Mouse (Mus musculus) left cerebral cortex, postnatal 10 days (tissue): ENCODE data around the gene Ptpn3. TPM values are rescaled to one million over a fixed set of nuclear protein-coding genes. Genes with fewer than 3 reads are reported as not detected.
A peak's percentile ranks its signal among the peaks of the same experiment; 100 is the strongest.
"Not testable (repeated sequence)": the region's sequence is repeated elsewhere in the genome, so short reads cannot be mapped to it uniquely, and the experiment has no call there.

Source experiments
- DNase-seq, 2 experiments: peaks; one replicate each; pipeline ENCODE4 v3.0.0; 2021 to 2022; ENCODE audit warnings: low spot score in 2 of 2, mixed read lengths in 1 of 2; ENCODE audit errors: extremely low spot score in 1 of 2
- intact Hi-C: fragments of 180-260 bp; cut with DNase I; formaldehyde crosslinking; loops from one replicate; pipeline ENCODE4 v1.15.1; 2025
- total RNA-seq, 2 experiments: library from RNA; stranded (reverse); gene quantifications; 2 replicates each; pipeline ENCODE4 v1.2.3; 2021

Ptpn3 gene
- total RNA-seq, 2 experiments from 2014 or later: 23.2 to 25.7 TPM

GRCm38 (mm10) chr4:57200661-57201060 lies 101.0 kb downstream of the Ptpn3 start:
- intact Hi-C loops: no loop called here
- DNase-seq: no peak

GRCm38 (mm10) chr4:57198666-57199393 lies 102.8 kb downstream of the Ptpn3 start:
- DNase-seq, intact Hi-C loops: not testable (repeated sequence)

- intact Hi-C loops: no loop called here
- DNase-seq: no peak
Measured at GRCm38 (mm10) chr4:57191543-57192283, 109.9 kb downstream of the Ptpn3 start.

GRCm38 (mm10) chr4:57189881-57190280 lies 111.8 kb downstream of the Ptpn3 start:
- intact Hi-C loops: no loop called here
- no peak for DNase-seq

- intact Hi-C loops: no loop called here
- no peak for DNase-seq
Measured at GRCm38 (mm10) chr4:57186035-57186434, 115.6 kb downstream of the Ptpn3 start.

GRCm38 (mm10) chr4:57185462-57185861 lies 116.2 kb downstream of the Ptpn3 start:
- intact Hi-C loops: no loop called here
- no peak for DNase-seq

GRCm38 (mm10) chr4:57183493-57183892 lies 118.1 kb downstream of the Ptpn3 start:
- no peak for DNase-seq
- intact Hi-C loops: no loop called here

- DNase-seq: no peak
- intact Hi-C loops: no loop called here
Measured at GRCm38 (mm10) chr4:57181538-57181937, 120.1 kb downstream of the Ptpn3 start.

- DNase-seq: no peak
- intact Hi-C loops: no loop called here
Measured at GRCm38 (mm10) chr4:57178881-57179280, 122.8 kb downstream of the Ptpn3 start.

- DNase-seq: no peak
- intact Hi-C loops: no loop called here
Measured at GRCm38 (mm10) chr4:57175329-57175728, 126.3 kb downstream of the Ptpn3 start.

- DNase-seq: no peak
- intact Hi-C loops: no loop called here
Measured at GRCm38 (mm10) chr4:57172861-57173260, 128.8 kb downstream of the Ptpn3 start.

GRCm38 (mm10) chr4:57171817-57172216 lies 129.8 kb downstream of the Ptpn3 start:
- peak in 1 of 2 experiments; percentile 16 for DNase-seq
- intact Hi-C loops: no loop called here

- intact Hi-C loops: no loop called here
- DNase-seq: no peak
Measured at GRCm38 (mm10) chr4:57168680-57169079, 133.0 kb downstream of the Ptpn3 start.

GRCm38 (mm10) chr4:57168277-57168676 lies 133.4 kb downstream of the Ptpn3 start:
- intact Hi-C loops: no loop called here
- no peak for DNase-seq

GRCm38 (mm10) chr4:57166922-57167870 lies 134.4 kb downstream of the Ptpn3 start:
- no peak for DNase-seq
- intact Hi-C loops: no loop called here

GRCm38 (mm10) chr4:57165654-57166053 lies 136.0 kb downstream of the Ptpn3 start:
- intact Hi-C loops: no loop called here
- DNase-seq: no peak

GRCm38 (mm10) chr4:57164578-57165210 lies 136.9 kb downstream of the Ptpn3 start:
- intact Hi-C loops: no loop called here
- no peak for DNase-seq

GRCm38 (mm10) chr4:57162789-57163722 lies 138.6 kb downstream of the Ptpn3 start:
- no peak for DNase-seq
- intact Hi-C loops: no loop called here
